Mouse (Mus musculus): ENCODE measurements at regions not wholly inside any gene's neighbourhood (a gene's known extent, or its start where the extent isn't known, plus 50 kb on each side); places are given as distances from the start of the nearest gene placed in this dataset.
A peak's percentile ranks its signal among the peaks of the same experiment; 100 is the strongest.

DNA sequence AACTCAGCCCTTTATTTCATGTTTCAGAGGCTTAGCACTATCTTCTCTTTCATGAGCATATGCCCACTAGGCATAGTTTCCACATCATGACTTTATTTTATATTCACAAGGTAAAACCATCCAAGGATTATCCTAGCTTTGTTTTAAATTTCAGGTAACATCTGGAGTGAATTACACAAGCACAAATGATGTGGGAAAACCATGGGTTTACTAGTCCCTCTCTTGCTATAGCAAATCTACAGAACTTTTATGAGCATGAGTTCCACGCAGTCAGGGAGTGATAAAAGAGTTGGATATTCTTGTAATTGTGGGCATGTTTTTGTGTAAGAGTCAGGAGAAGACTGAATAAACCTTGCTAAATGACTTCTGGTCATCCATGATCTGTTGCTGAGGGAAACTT is 78.0 kb upstream of the Gm11232 start:
- no peak for DNase-seq (ENCODE audit: low spot score in 2 of 2)

DNA sequence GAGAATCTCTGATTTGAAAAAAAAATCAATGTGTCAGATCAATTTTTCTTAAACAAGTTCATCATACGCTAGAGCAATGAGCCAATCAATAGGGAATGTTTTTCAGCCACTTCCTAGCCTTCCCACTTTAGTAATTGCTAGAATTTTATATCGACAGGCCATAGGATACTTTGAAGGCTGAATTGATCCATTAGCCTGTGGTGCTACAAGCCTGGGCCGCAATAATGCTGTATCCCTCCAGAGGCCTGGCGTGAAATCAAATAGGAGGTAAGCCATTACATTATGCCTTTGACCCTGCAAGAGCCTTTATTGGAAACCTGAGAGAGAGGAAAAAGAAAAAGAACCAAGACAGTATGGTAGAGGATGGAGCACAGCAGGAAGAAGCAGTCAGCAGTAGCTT is 53.7 kb upstream of the Gm11232 start:
- no peak for DNase-seq (ENCODE audit: low spot score in 2 of 2)

DNA sequence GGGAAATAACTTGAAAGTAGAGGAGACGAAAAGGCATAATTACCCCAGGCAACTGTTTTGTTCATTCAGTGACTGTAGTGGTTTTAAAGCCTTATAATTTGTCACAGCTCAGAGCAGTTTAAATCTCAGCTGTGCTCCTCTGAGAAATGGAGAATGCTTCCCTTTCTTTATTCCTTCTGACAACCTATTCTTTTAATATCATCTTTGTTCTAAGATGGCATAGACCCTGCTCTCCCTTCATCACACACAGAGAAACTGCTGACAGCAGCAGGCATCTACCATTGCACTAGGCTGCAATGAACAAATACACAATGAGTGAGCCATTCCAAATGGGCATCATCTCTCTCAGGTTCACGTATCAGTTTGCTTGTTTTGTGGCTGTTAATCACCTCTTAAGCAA is 50.5 kb upstream of the Gm11232 start:
- DNase-seq (ENCODE audit: low spot score in 2 of 2): peak in 1 of 2 experiments; percentile 1

Measured in frontal cortex, postnatal 36 days (tissue).